Mouse (Mus musculus) forebrain, embryonic 15.5 days (tissue): ENCODE results near the gene 1700029F12Rik. TPM values are rescaled to one million over a fixed set of nuclear protein-coding genes. Genes with fewer than 3 reads are reported as not detected.
"Not testable (repeated sequence)": the region's sequence is repeated elsewhere in the genome, so short reads cannot be mapped to it uniquely, and the experiment has no call there.

Source experiments
- ATAC-seq: fragments of 200-750 bp; cut with Nextera tagmentation; replicated peaks from 2 replicates; pipeline ENCODE4 v1.8.0; 2017; ENCODE audit warnings: mild to moderate bottlenecking, moderate TSS enrichment, moderate library complexity
- H3K27ac ChIP-seq: fragments of 300-500 bp; sonication (generic); replicated peaks from 2 replicates; pipeline ENCODE4 v1.5.1; 2015; ENCODE audit warnings: mild to moderate bottlenecking, inconsistent platforms
- H3K27me3 ChIP-seq: fragments of 300-500 bp; sonication (generic); 2 replicates; pipeline ENCODE4 v1.6.1; 2015; ENCODE audit warnings: inconsistent platforms
- H3K36me3 ChIP-seq: fragments of 300-500 bp; sonication (generic); 2 replicates; pipeline ENCODE4 v1.6.1; 2015; ENCODE audit warnings: mild to moderate bottlenecking, inconsistent platforms
- H3K4me1 ChIP-seq: fragments of 300-500 bp; sonication (generic); 2 replicates; pipeline ENCODE4 v1.6.1; 2015; ENCODE audit warnings: inconsistent platforms
- H3K4me2 ChIP-seq: fragments of 300-500 bp; sonication (generic); replicated peaks from 2 replicates; pipeline ENCODE4 v1.6.1; 2015; ENCODE audit warnings: mild to moderate bottlenecking, inconsistent platforms
- H3K4me3 ChIP-seq: fragments of 300-500 bp; sonication (generic); 2 replicates; pipeline ENCODE4 v1.5.1; 2015; ENCODE audit warnings: mild to moderate bottlenecking, inconsistent platforms
- H3K9ac ChIP-seq: fragments of 300-500 bp; sonication (generic); replicated peaks from 2 replicates; pipeline ENCODE4 v1.6.1; 2015; ENCODE audit warnings: mild to moderate bottlenecking, inconsistent platforms
- H3K9me3 ChIP-seq: fragments of 300-500 bp; sonication (generic); 2 replicates; pipeline ENCODE4 v1.6.1; 2016; ENCODE audit warnings: inconsistent platforms
- WGBS: fragments of 180-500 bp; shearing (Covaris S2); methylation state at CpG from one replicate; pipeline ENCODE4 v1.1.7; 2015; ENCODE audit warnings: mixed read lengths; 5-methylcytosine and 5-hydroxymethylcytosine counted together
- polyA plus RNA-seq: library from polyadenylated mRNA; unstranded; fragments of >200 nt; fragmentation: Nextera tagmentation; extraction: Ambion mirVana; gene quantifications from 2 replicates; pipeline ENCODE4 v1.2.1, GENCODE M21; 2015

The 1700029F12Rik gene
- polyA plus RNA-seq, 1 experiment from 2014 or later, result not detected

GRCm38 (mm10) chr13:97064844-97065621, 30.9 kb upstream of the 1700029F12Rik start:
- not testable (repeated sequence) for H3K36me3 ChIP-seq, H3K9me3 ChIP-seq, ATAC-seq, H3K9ac ChIP-seq, H3K4me1 ChIP-seq, H3K27me3 ChIP-seq, H3K27ac ChIP-seq, H3K4me3 ChIP-seq
- 38% methylated on average over 18 of the region's 18 CpGs for WGBS
- peak overlapping the region; percentile 19; the same call in 1 of the 2 replicates for H3K4me2 ChIP-seq

- H3K36me3 ChIP-seq, result no peaks in the 10 kb centered on the region
- H3K27ac ChIP-seq, result no peak overlapping the region
- no peak overlapping the region for H3K9ac ChIP-seq
- H3K4me3 ChIP-seq, result no peak overlapping the region
- H3K4me2 ChIP-seq, result peak overlapping the region; percentile 19; the same call in 1 of the 2 replicates
- peaks cover 5% of the 10 kb centered on the region; the same call in 1 of the 2 replicates for H3K27me3 ChIP-seq
- ATAC-seq, result no peak
- 0 out of 2 replicates have a peak, but pooled peaks cover 4% of the 10 kb centered on the region for H3K4me1 ChIP-seq
- WGBS, result 52% methylated on average over 3 of the region's 3 CpGs
- no peaks in the 10 kb centered on the region for H3K9me3 ChIP-seq
These were observed 30.3 kb upstream of the 1700029F12Rik start for GRCm38 (mm10) chr13:97064413-97064812.

- Histone ChIP-seq H3K27ac (no peak overlapping the region), H3K4me1 (0 out of 2 replicates have a peak, but pooled peaks cover 4% of the 10 kb centered on the region), H3K9me3 (no peaks in the 10 kb centered on the region), H3K36me3 (no peaks in the 10 kb centered on the region), H3K4me3 (no peak overlapping the region), H3K27me3 (no peaks in the 10 kb centered on the region), H3K4me2 (no peak overlapping the region), H3K9ac (no peak overlapping the region)
- ATAC-seq, result no peak
- 85% methylated on average over 2 of the region's 2 CpGs for WGBS
These were observed 29.3 kb upstream of the 1700029F12Rik start for GRCm38 (mm10) chr13:97063431-97063830.

- no peak overlapping the region for H3K9ac ChIP-seq
- no peaks in the 10 kb centered on the region for H3K9me3 ChIP-seq
- WGBS, result 89% methylated on average over 3 of the region's 3 CpGs
- H3K4me2 ChIP-seq, result no peak overlapping the region
- H3K27me3 ChIP-seq, result no peaks in the 10 kb centered on the region
- no peak overlapping the region for H3K27ac ChIP-seq
- H3K4me3 ChIP-seq, result no peak overlapping the region
- 0 out of 2 replicates have a peak, but pooled peaks cover 4% of the 10 kb centered on the region for H3K4me1 ChIP-seq
- H3K36me3 ChIP-seq, result no peaks in the 10 kb centered on the region
- no peak for ATAC-seq
These were observed 28.0 kb upstream of the 1700029F12Rik start for GRCm38 (mm10) chr13:97062151-97062550.

- Histone ChIP-seq H3K27ac (no peak overlapping the region), H3K36me3 (no peaks in the 10 kb centered on the region), H3K4me1 (0 out of 2 replicates have a peak, but pooled peaks cover 4% of the 10 kb centered on the region), H3K4me2 (no peak overlapping the region), H3K9ac (no peak overlapping the region), H3K27me3 (no peaks in the 10 kb centered on the region), H3K4me3 (no peak overlapping the region), H3K9me3 (no peaks in the 10 kb centered on the region)
- 64% methylated on average over 2 of the region's 8 CpGs for WGBS
- ATAC-seq, result no peak
These were observed 26.2 kb upstream of the 1700029F12Rik start for GRCm38 (mm10) chr13:97060331-97060730.

- no peaks in the 10 kb centered on the region for H3K27me3 ChIP-seq
- H3K36me3 ChIP-seq, result no peaks in the 10 kb centered on the region
- H3K4me3 ChIP-seq, result no peak overlapping the region
- no peaks in the 10 kb centered on the region for H3K9me3 ChIP-seq
- H3K4me1 ChIP-seq, result 0 out of 2 replicates have a peak, but pooled peaks cover 4% of the 10 kb centered on the region
- ATAC-seq, result no peak
- H3K4me2 ChIP-seq, result no peak overlapping the region
- no peak overlapping the region for H3K9ac ChIP-seq
- H3K27ac ChIP-seq, result no peak overlapping the region
- 90% methylated on average over 6 of the region's 6 CpGs for WGBS
These were observed 25.6 kb upstream of the 1700029F12Rik start for GRCm38 (mm10) chr13:97059746-97060145.

- no peaks in the 10 kb centered on the region for H3K36me3 ChIP-seq
- WGBS, result 60% methylated on average over 4 of the region's 4 CpGs
- no peak for ATAC-seq
- no peak overlapping the region for H3K27ac ChIP-seq
- H3K9me3 ChIP-seq, result no peaks in the 10 kb centered on the region
- H3K4me3 ChIP-seq, result no peak overlapping the region
- H3K27me3 ChIP-seq, result no peaks in the 10 kb centered on the region
- H3K4me2 ChIP-seq, result no peak overlapping the region
- no peaks in the 10 kb centered on the region for H3K4me1 ChIP-seq
- H3K9ac ChIP-seq, result no peak overlapping the region
These were observed 23.7 kb upstream of the 1700029F12Rik start for GRCm38 (mm10) chr13:97057817-97058216.

- Histone ChIP-seq H3K9me3 (no peaks in the 10 kb centered on the region), H3K4me2 (no peak overlapping the region), H3K4me3 (no peak overlapping the region), H3K27ac (no peak overlapping the region), H3K27me3 (no peaks in the 10 kb centered on the region), H3K4me1 (0 out of 2 replicates have a peak, but pooled peaks cover 2% of the 10 kb centered on the region), H3K36me3 (no peaks in the 10 kb centered on the region), H3K9ac (no peak overlapping the region)
- ATAC-seq, result no peak
- WGBS, result 64% methylated on average over 8 of the region's 8 CpGs
These were observed 19.7 kb upstream of the 1700029F12Rik start for GRCm38 (mm10) chr13:97053844-97054243.

- H3K36me3 ChIP-seq, result no peaks in the 10 kb centered on the region
- H3K27me3 ChIP-seq, result no peaks in the 10 kb centered on the region
- 21% methylated on average over 11 of the region's 11 CpGs for WGBS
- no peak overlapping the region for H3K4me2 ChIP-seq
- no peaks in the 10 kb centered on the region for H3K9me3 ChIP-seq
- no peak overlapping the region for H3K9ac ChIP-seq
- H3K4me1 ChIP-seq, result 0 out of 2 replicates have a peak, but pooled peaks cover 2% of the 10 kb centered on the region
- no peak overlapping the region for H3K27ac ChIP-seq
- no peak overlapping the region for H3K4me3 ChIP-seq
- ATAC-seq, result peak; percentile 57
These were observed 18.5 kb upstream of the 1700029F12Rik start for GRCm38 (mm10) chr13:97052667-97053066.

- H3K27me3 ChIP-seq, result no peaks in the 10 kb centered on the region
- no peak overlapping the region for H3K9ac ChIP-seq
- H3K27ac ChIP-seq, result no peak overlapping the region
- WGBS, result 40% methylated on average over 6 of the region's 6 CpGs
- H3K36me3 ChIP-seq, result no peaks in the 10 kb centered on the region
- ATAC-seq, result peak; percentile 73
- 0 out of 2 replicates have a peak, but pooled peaks cover 2% of the 10 kb centered on the region for H3K4me1 ChIP-seq
- H3K4me3 ChIP-seq, result no peak overlapping the region
- no peak overlapping the region for H3K4me2 ChIP-seq
- H3K9me3 ChIP-seq, result no peaks in the 10 kb centered on the region
These were observed 17.0 kb upstream of the 1700029F12Rik start for GRCm38 (mm10) chr13:97051158-97051557.

GRCm38 (mm10) chr13:97030075-97030474, 4.1 kb downstream of the 1700029F12Rik start:
- no peak overlapping the region for H3K9ac ChIP-seq
- H3K4me2 ChIP-seq, result no peak overlapping the region
- no peaks in the 10 kb centered on the region for H3K36me3 ChIP-seq
- no peaks in the 10 kb centered on the region for H3K4me1 ChIP-seq
- no peak overlapping the region for H3K4me3 ChIP-seq
- H3K27ac ChIP-seq, result no peak overlapping the region
- WGBS, result 92% methylated on average over 13 of the region's 13 CpGs
- no peak for ATAC-seq
- H3K27me3 ChIP-seq, result no peaks in the 10 kb centered on the region
- no peaks in the 10 kb centered on the region for H3K9me3 ChIP-seq

GRCm38 (mm10) chr13:97021906-97022305, 12.3 kb downstream of the 1700029F12Rik start:
- no peak for ATAC-seq
- H3K36me3 ChIP-seq, result no peaks in the 10 kb centered on the region
- H3K27ac ChIP-seq, result no peak overlapping the region
- H3K4me3 ChIP-seq, result no peak overlapping the region
- H3K27me3 ChIP-seq, result no peaks in the 10 kb centered on the region
- H3K9ac ChIP-seq, result no peak overlapping the region
- H3K9me3 ChIP-seq, result no peaks in the 10 kb centered on the region
- no peak overlapping the region for H3K4me2 ChIP-seq
- H3K4me1 ChIP-seq, result no peaks in the 10 kb centered on the region
- WGBS, result 70% methylated on average over 4 of the region's 4 CpGs
